Mouse (Mus musculus): ENCODE measurements around the gene Svip. TPM values are rescaled to one million over a fixed set of nuclear protein-coding genes. Genes with fewer than 3 reads are reported as not detected.

The Svip gene
- polyA plus RNA-seq (2016; fragmentation: Nextera tagmentation; extraction: Ambion mirVana), result 12.0 and 12.3 TPM in 2 replicates

- DNase-seq (ENCODE audit: low spot score), result peak; percentile 91
- H3K27ac ChIP-seq, result peak within 1 kb of the TSS; percentile 83
- H3K4me1 ChIP-seq (replicated peaks), result peaks cover 9% of the 10 kb centered on the region; the same call in 1 of the 2 replicates
- WGBS, result under 1% methylated on average over 45 of the region's 47 CpGs
- H3K9me3 ChIP-seq, result no peaks in the 10 kb centered on the region
- H3K4me3 ChIP-seq, result peak within 1 kb of the TSS; percentile 73
- peaks cover 18% of the 10 kb centered on the region; the same call in 1 of the 2 replicates for H3K27me3 ChIP-seq (ENCODE audit: insufficient read depth, poor library complexity, severe bottlenecking)
- no peaks in the 10 kb centered on the region for H3K36me3 ChIP-seq
Observed at GRCm38 (mm10) chr7:52005511-52006295, at the start of gene Svip. Gene Svip (minus strand): TSS chr7:52006018.

GRCm38 (mm10) chr7:52037600-52038582, 32.1 kb upstream of the Svip start:
- H3K36me3 ChIP-seq, result no peaks in the 10 kb centered on the region
- peak; percentile 12 for DNase-seq (ENCODE audit: low spot score)
- H3K4me1 ChIP-seq (replicated peaks), result no peaks in the 10 kb centered on the region
- no peak overlapping the region for H3K4me3 ChIP-seq
- no peaks in the 10 kb centered on the region for H3K27me3 ChIP-seq (ENCODE audit: insufficient read depth, poor library complexity, severe bottlenecking)
- WGBS, result 55% methylated on average over 8 of the region's 8 CpGs
- no peaks in the 10 kb centered on the region for H3K9me3 ChIP-seq
- H3K27ac ChIP-seq, result no peak overlapping the region

GRCm38 (mm10) chr7:52024050-52024626, 18.3 kb upstream of the Svip start:
- no peaks in the 10 kb centered on the region for H3K4me1 ChIP-seq (replicated peaks)
- no peaks in the 10 kb centered on the region for H3K36me3 ChIP-seq
- H3K27me3 ChIP-seq (ENCODE audit: insufficient read depth, poor library complexity, severe bottlenecking), result no peaks in the 10 kb centered on the region
- no peak overlapping the region for H3K27ac ChIP-seq
- no peak overlapping the region for H3K4me3 ChIP-seq
- WGBS, result 93% methylated on average over 5 of the region's 5 CpGs
- DNase-seq (ENCODE audit: low spot score), result no peak
- H3K9me3 ChIP-seq, result no peaks in the 10 kb centered on the region

- Histone ChIP-seq H3K9me3 (no peaks in the 10 kb centered on the region), H3K4me1 (replicated peaks) (no peaks in the 10 kb centered on the region), H3K27me3 (ENCODE audit: insufficient read depth, poor library complexity, severe bottlenecking) (no peaks in the 10 kb centered on the region), H3K27ac (no peak overlapping the region), H3K36me3 (no peaks in the 10 kb centered on the region), H3K4me3 (no peak overlapping the region)
- DNase-seq (ENCODE audit: low spot score), result no peak
- WGBS, result 88% methylated on average over 4 of the region's 4 CpGs
Observed at GRCm38 (mm10) chr7:52022039-52022438, 16.2 kb upstream of the Svip start.

- no peak for DNase-seq (ENCODE audit: low spot score)
- Histone ChIP-seq H3K9me3 (no peaks in the 10 kb centered on the region), H3K27me3 (ENCODE audit: insufficient read depth, poor library complexity, severe bottlenecking) (no peaks in the 10 kb centered on the region), H3K36me3 (no peaks in the 10 kb centered on the region), H3K4me3 (no peak within 1 kb of the TSS), H3K27ac (no peak within 1 kb of the TSS), H3K4me1 (replicated peaks) (no peaks in the 10 kb centered on the region)
- WGBS, result 86% methylated on average over 3 of the region's 3 CpGs
Observed at GRCm38 (mm10) chr7:52015628-52016027, 9.8 kb upstream of the Svip start, which contains the start of gene 1700015G11Rik. Gene 1700015G11Rik (minus strand): TSS chr7:52015728.

DNA sequence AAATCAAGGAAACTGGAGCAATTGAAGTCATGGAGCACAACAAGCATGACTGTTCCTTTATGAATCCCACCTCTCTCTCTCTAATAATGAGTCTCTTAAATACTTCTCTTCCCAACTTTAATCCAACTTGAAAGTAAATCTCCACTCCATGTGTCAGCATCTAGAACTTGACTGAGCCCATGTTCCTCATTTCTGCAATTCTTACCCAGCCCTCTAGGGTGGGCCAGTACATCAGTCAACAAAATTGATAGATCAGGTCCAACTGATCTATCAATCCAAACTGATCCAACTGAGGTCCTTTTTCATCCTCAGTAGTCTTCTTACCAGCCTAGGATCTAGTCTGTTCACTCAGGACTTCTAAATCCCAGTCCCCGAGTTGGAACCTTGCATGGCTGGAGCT, 9.4 kb upstream of the Svip start:
- WGBS, result 85% methylated on average over 1 of the region's 1 CpGs

GRCm38 (mm10) chr7:52013457-52013856, 7.6 kb upstream of the Svip start:
- Histone ChIP-seq H3K9me3 (no peaks in the 10 kb centered on the region), H3K36me3 (no peaks in the 10 kb centered on the region), H3K27me3 (ENCODE audit: insufficient read depth, poor library complexity, severe bottlenecking) (no peaks in the 10 kb centered on the region), H3K27ac (no peak overlapping the region), H3K4me3 (no peak overlapping the region), H3K4me1 (replicated peaks) (no peaks in the 10 kb centered on the region)
- 81% methylated on average over 7 of the region's 7 CpGs for WGBS
- DNase-seq (ENCODE audit: low spot score), result no peak

More for the DNA sequence above, 9.4 kb upstream of the Svip start:
- Histone ChIP-seq H3K4me3 (no peak overlapping the region), H3K4me1 (replicated peaks) (no peaks in the 10 kb centered on the region), H3K27ac (no peak overlapping the region), H3K9me3 (no peaks in the 10 kb centered on the region), H3K27me3 (ENCODE audit: insufficient read depth, poor library complexity, severe bottlenecking) (no peaks in the 10 kb centered on the region), H3K36me3 (no peaks in the 10 kb centered on the region)
- no peak for DNase-seq (ENCODE audit: low spot score)

GRCm38 (mm10) chr7:52007138-52007537, 1.3 kb upstream of the Svip start:
- Histone ChIP-seq H3K36me3 (no peaks in the 10 kb centered on the region), H3K9me3 (no peaks in the 10 kb centered on the region), H3K27ac (no peak overlapping the region), H3K4me3 (no peak overlapping the region), H3K27me3 (ENCODE audit: insufficient read depth, poor library complexity, severe bottlenecking) (peaks cover 18% of the 10 kb centered on the region; the same call in 1 of the 2 replicates), H3K4me1 (replicated peaks) (peaks cover 9% of the 10 kb centered on the region; the same call in 1 of the 2 replicates)
- 89% methylated on average over 2 of the region's 2 CpGs for WGBS
- no peak for DNase-seq (ENCODE audit: low spot score)

GRCm38 (mm10) chr7:52006296-52006630, 445 bp upstream of the Svip start:
- DNase-seq (ENCODE audit: low spot score), result no peak
- H3K27ac ChIP-seq, result peak overlapping the region; percentile 83
- 2% methylated on average over 9 of the region's 9 CpGs for WGBS

GRCm38 (mm10) chr7:51991020-51991419, 14.8 kb downstream of the Svip start:
- H3K36me3 ChIP-seq, result no peaks in the 10 kb centered on the region
- WGBS, result 85% methylated on average over 3 of the region's 3 CpGs
- H3K9me3 ChIP-seq, result no peaks in the 10 kb centered on the region
- H3K27me3 ChIP-seq (ENCODE audit: insufficient read depth, poor library complexity, severe bottlenecking), result no peaks in the 10 kb centered on the region
- H3K27ac ChIP-seq, result no peak overlapping the region
- no peak overlapping the region for H3K4me3 ChIP-seq
- DNase-seq (ENCODE audit: low spot score), result no peak
- 0 out of 2 replicates have a peak, but pooled peaks cover 3% of the 10 kb centered on the region for H3K4me1 ChIP-seq (replicated peaks)

More at GRCm38 (mm10) chr7:52006296-52006630, 445 bp upstream of the Svip start:
- no peaks in the 10 kb centered on the region for H3K36me3 ChIP-seq
- H3K9me3 ChIP-seq, result no peaks in the 10 kb centered on the region
- peaks cover 9% of the 10 kb centered on the region; the same call in 1 of the 2 replicates for H3K4me1 ChIP-seq (replicated peaks)
- H3K4me3 ChIP-seq, result peak overlapping the region; percentile 73
- peaks cover 18% of the 10 kb centered on the region; the same call in 1 of the 2 replicates for H3K27me3 ChIP-seq (ENCODE audit: insufficient read depth, poor library complexity, severe bottlenecking)

GRCm38 (mm10) chr7:51986909-51987308, 18.9 kb downstream of the Svip start:
- Histone ChIP-seq H3K9me3 (no peaks in the 10 kb centered on the region), H3K27ac (no peak overlapping the region), H3K27me3 (ENCODE audit: insufficient read depth, poor library complexity, severe bottlenecking) (no peaks in the 10 kb centered on the region), H3K36me3 (no peaks in the 10 kb centered on the region), H3K4me1 (replicated peaks) (0 out of 2 replicates have a peak, but pooled peaks cover 3% of the 10 kb centered on the region), H3K4me3 (no peak overlapping the region)
- no peak for DNase-seq (ENCODE audit: low spot score)
- 72% methylated on average over 6 of the region's 6 CpGs for WGBS

- 81% methylated on average over 6 of the region's 6 CpGs for WGBS
- no peaks in the 10 kb centered on the region for H3K9me3 ChIP-seq
- H3K36me3 ChIP-seq, result no peaks in the 10 kb centered on the region
- no peak overlapping the region for H3K4me3 ChIP-seq
- no peaks in the 10 kb centered on the region for H3K4me1 ChIP-seq (replicated peaks)
- H3K27ac ChIP-seq, result no peak overlapping the region
- H3K27me3 ChIP-seq (ENCODE audit: insufficient read depth, poor library complexity, severe bottlenecking), result no peaks in the 10 kb centered on the region
- DNase-seq (ENCODE audit: low spot score), result no peak
Observed at GRCm38 (mm10) chr7:51985763-51986162, 20.1 kb downstream of the Svip start.
